20 mouse cellular contexts compared by ENCODE assay signal in the genomic region with DNA sequence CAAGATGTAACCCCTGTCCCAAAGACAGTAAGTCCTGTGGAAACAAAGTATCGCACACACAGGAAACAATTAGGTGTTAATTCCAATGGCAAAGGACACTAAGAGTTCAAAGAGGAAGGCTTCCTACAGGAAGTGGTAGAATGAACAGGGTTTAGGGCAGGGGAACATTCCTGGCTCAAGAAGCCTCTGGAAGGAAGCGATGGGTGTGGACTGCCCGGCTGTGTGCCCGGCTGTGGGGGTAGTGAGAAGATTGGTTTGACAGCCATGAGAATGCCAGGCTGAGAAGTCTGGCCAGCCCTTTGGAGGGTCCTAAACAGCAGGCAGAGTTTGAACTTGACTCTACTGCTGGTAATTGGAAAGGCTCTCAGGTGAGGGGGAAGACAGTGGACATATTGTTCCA. TPM values are rescaled to one million over a fixed set of nuclear protein-coding genes. Genes with fewer than 3 reads are reported as not detected.
DNase-seq lines count a peak whose midpoint lies in the region; ATAC-seq lines count a peak whose summit lies in the region.
"Had no signal": no experiment of that assay in that cellular context is flagged by ENCODE, and none has a peak within 500 bp of the region (broad histone marks: within the 10 kb centered on the region; RNA-seq: fewer than 3 reads in every experiment).

No protein-coding gene starts in this region.

- peak; percentile 43 to 65 for DNase-seq in cerebellum, postnatal 10 days
- DNase-seq in cerebellum, postnatal 25 days, result no peak
- DNase-seq in limb, embryonic 10.5 days (ENCODE audit: low spot score), result no peak
- peak; percentile 73 for DNase-seq in lung, postnatal 25 days (ENCODE audit: low spot score)
- DNase-seq in forebrain, embryonic 10.5 days (ENCODE audit: extremely low spot score, low spot score), result no peak
- DNase-seq in kidney, postnatal 25 days, result no peak
- DNase-seq: adrenal gland, adult 8-10 months; adrenal gland, postnatal 36 days; B cell, adult 2 months; cerebellum, adult 2 months; cerebellum, postnatal 14 days; gastrocnemius, postnatal 14 days; heart, adult 2 months had no signal

- peaks cover 100% of the 10 kb centered on the region for H3K36me3 ChIP-seq in limb, embryonic 12.5 days
- peaks cover 100% of the 10 kb centered on the region for H3K36me3 ChIP-seq in limb, embryonic 10.5 days
- peaks cover 98% of the 10 kb centered on the region for H3K36me3 ChIP-seq in forebrain, embryonic 10.5 days (replicated peaks)
- H3K36me3 ChIP-seq: G1E had no signal

- peaks cover 36% of the 10 kb centered on the region for H3K4me1 ChIP-seq in limb, embryonic 12.5 days (replicated peaks)
- H3K4me1 ChIP-seq in limb, embryonic 10.5 days, result peaks cover 41% of the 10 kb centered on the region
- H3K4me1 ChIP-seq in forebrain, embryonic 10.5 days, result peaks cover 46% of the 10 kb centered on the region

- H3K9me3 ChIP-seq in limb, embryonic 12.5 days, result no peaks in the 10 kb centered on the region
- no peaks in the 10 kb centered on the region for H3K9me3 ChIP-seq in limb, embryonic 10.5 days (replicated peaks)
- no peaks in the 10 kb centered on the region for H3K9me3 ChIP-seq in forebrain, embryonic 10.5 days
- H3K9me3 ChIP-seq: forebrain, embryonic 12.5 days; G1E; hindbrain, embryonic 15.5 days had no signal

- H3K4me3 ChIP-seq in limb, embryonic 12.5 days (replicated peaks), result no peak overlapping the region
- H3K4me3 ChIP-seq in limb, embryonic 10.5 days, result no peak overlapping the region
- no peak overlapping the region for H3K4me3 ChIP-seq in forebrain, embryonic 10.5 days
- H3K4me3 ChIP-seq: forebrain, embryonic 12.5 days; heart, adult 2 months; hindbrain, embryonic 15.5 days had no signal

- peak overlapping the region; percentile 18; the same call in 1 of the 2 replicates for H3K27ac ChIP-seq in limb, embryonic 12.5 days
- H3K27ac ChIP-seq in limb, embryonic 10.5 days, result no peak overlapping the region
- H3K27ac ChIP-seq in forebrain, embryonic 10.5 days, result no peak overlapping the region
- H3K27ac ChIP-seq: forebrain, embryonic 12.5 days; heart, adult 2 months; hindbrain, embryonic 15.5 days had no signal

- no peak for ATAC-seq in limb, embryonic 12.5 days (ENCODE audit: insufficient number of reproducible peaks, insufficient read depth, low FRiP score, low TSS enrichment, low read depth)
- ATAC-seq: CD4-positive, CD25-positive, alpha-beta regulatory T cell, adult 4 months; forebrain, embryonic 16.5 days had no signal

- H3K27me3 ChIP-seq in limb, embryonic 12.5 days, result no peaks in the 10 kb centered on the region
- H3K27me3 ChIP-seq in limb, embryonic 10.5 days (ENCODE audit: low read depth, poor library complexity, severe bottlenecking), result no peaks in the 10 kb centered on the region
- peaks cover 19% of the 10 kb centered on the region for H3K27me3 ChIP-seq in forebrain, embryonic 10.5 days (ENCODE audit: poor library complexity, severe bottlenecking)
- H3K27me3 ChIP-seq: forebrain, embryonic 12.5 days; hindbrain, embryonic 15.5 days had no signal

- 84% methylated on average over 4 of the region's 4 CpGs for whole genome bisulfite sequencing in limb, embryonic 12.5 days
- 87% methylated on average over 4 of the region's 4 CpGs for WGBS in limb, embryonic 10.5 days
- 89% methylated on average over 4 of the region's 4 CpGs for WGBS in forebrain, embryonic 10.5 days

- H3K4me2 ChIP-seq in limb, embryonic 12.5 days, result no peak overlapping the region
- H3K4me2 ChIP-seq: forebrain, embryonic 12.5 days; heart, embryonic 11.5 days; hindbrain, embryonic 15.5 days had no signal

- H3K9ac ChIP-seq in limb, embryonic 12.5 days (replicated peaks), result no peak overlapping the region
- H3K9ac ChIP-seq: forebrain, embryonic 12.5 days; hindbrain, embryonic 15.5 days had no signal

RNA-seq across cellular contexts. Expression of a gene that starts 15.1 kb away (rescaled TPM):
- polyA plus RNA-seq in limb, embryonic 12.5 days (2016; fragmentation: Nextera tagmentation; extraction: Ambion mirVana), result 55.4 and 62.7 TPM in 2 replicates
- 31.0 and 48.3 TPM in 2 replicates for polyA plus RNA-seq in limb, embryonic 10.5 days (2016; fragmentation: Nextera tagmentation; extraction: Ambion mirVana)
- 19.7 and 19.8 TPM in 2 replicates for polyA plus RNA-seq in forebrain, embryonic 10.5 days (2016; fragmentation: Nextera tagmentation; extraction: Ambion mirVana)
- polyA plus RNA-seq: CD4-positive, CD25-positive, alpha-beta regulatory T cell, adult 4 months; G1E had no signal

Comparison
In these comparisons a context has a peak if more than half of its experiments do, and no peak if none do; other contexts are left out.
1. DNase-seq: peak in cerebellum, postnatal 10 days (2 of 2) and lung, postnatal 25 days (single experiment); none in cerebellum, postnatal 25 days (0 of 2), limb, embryonic 10.5 days (single experiment), forebrain, embryonic 10.5 days (single experiment) and kidney, postnatal 25 days (0 of 2).